Mouse (Mus musculus) urinary bladder, postnatal 0 days (tissue): ENCODE data around the gene Galk2. TPM values are rescaled to one million over a fixed set of nuclear protein-coding genes. Genes with fewer than 3 reads are reported as not detected.

Experiments used
- polyA plus RNA-seq: library from polyadenylated mRNA; unstranded; fragments of >200 nt; fragmentation: Nextera tagmentation; extraction: Ambion mirVana; gene quantifications from 2 replicates; pipeline ENCODE4 v1.2.1, GENCODE M21; 2015

Galk2 gene
- polyA plus RNA-seq: 21.7 and 23.2 TPM in 2 replicates

GRCm38 (mm10) chr2:125858521-125859280, at the start of gene Galk2, which contains the start of gene Cops2:
Galk2 (plus strand) TSS chr2:125859109.
Cops2 (minus strand) TSS chr2:125859139.

Other genes with a start within 250 kb of the Galk2 start
- 1.5 and 1.7 TPM in 2 replicates for gene Cep152, start 234.0 kb upstream of the Galk2 start, polyA plus RNA-seq
- 97.7 and 121 TPM in 2 replicates for gene Eid1, start 186.0 kb upstream of the Galk2 start, polyA plus RNA-seq
- gene Shc4, start 135.0 kb upstream of the Galk2 start, polyA plus RNA-seq: 0.26 and 0.65 TPM in 2 replicates
- 13.8 and 16.4 TPM in 2 replicates for gene Secisbp2l, start 76.2 kb upstream of the Galk2 start, polyA plus RNA-seq
- 50.2 and 61.9 TPM in 2 replicates for gene Cops2, start within 50 bp of the Galk2 start, polyA plus RNA-seq
- gene Fgf7, start 175.5 kb downstream of the Galk2 start, polyA plus RNA-seq: 5.8 and 8.0 TPM in 2 replicates